Mouse (Mus musculus): ENCODE results near the gene Ccdc22. TPM values are rescaled to one million over a fixed set of nuclear protein-coding genes. Genes with fewer than 3 reads are reported as not detected.

Ccdc22 gene
- polyA plus RNA-seq, 1 experiment from 2014 or later: 32.1 TPM

DNA sequence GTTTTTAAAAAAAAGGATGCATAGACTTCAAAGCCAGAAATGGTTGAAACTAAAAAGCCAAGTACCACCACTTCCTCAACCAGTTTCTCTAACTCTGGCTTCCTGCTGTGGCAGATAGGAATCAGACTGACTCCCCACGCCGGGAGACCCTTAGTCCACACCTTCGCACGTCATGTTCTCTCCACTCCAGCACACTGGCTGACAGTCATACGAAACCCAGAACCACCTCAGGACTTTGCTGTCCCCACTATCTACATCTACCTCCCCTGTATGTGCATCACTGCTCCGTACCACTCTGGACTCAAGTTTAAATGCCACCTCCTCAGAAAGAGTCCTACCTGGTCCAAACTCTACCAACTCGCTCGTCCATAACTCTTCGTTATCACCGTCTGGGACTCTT is 32.9 kb downstream of the Ccdc22 start:
- H3K4me1 ChIP-seq: peaks cover 19% of the 10 kb centered on the region
- peak overlapping the region; percentile 60; the same call in 1 of the 2 replicates for H3K4me3 ChIP-seq
- no peak overlapping the region for H3K27ac ChIP-seq
- H3K4me2 ChIP-seq: peak overlapping the region; percentile 71
- no peak for ATAC-seq (ENCODE audit: borderline replicate concordance, extremely low read depth, low FRiP score, low TSS enrichment)
- 66% methylated on average over 10 of the region's 10 CpGs for WGBS
- no peaks in the 10 kb centered on the region for H3K9me3 ChIP-seq
- no peaks in the 10 kb centered on the region for H3K27me3 ChIP-seq
- H3K36me3 ChIP-seq: no peaks in the 10 kb centered on the region
- no peak overlapping the region for H3K9ac ChIP-seq

DNA sequence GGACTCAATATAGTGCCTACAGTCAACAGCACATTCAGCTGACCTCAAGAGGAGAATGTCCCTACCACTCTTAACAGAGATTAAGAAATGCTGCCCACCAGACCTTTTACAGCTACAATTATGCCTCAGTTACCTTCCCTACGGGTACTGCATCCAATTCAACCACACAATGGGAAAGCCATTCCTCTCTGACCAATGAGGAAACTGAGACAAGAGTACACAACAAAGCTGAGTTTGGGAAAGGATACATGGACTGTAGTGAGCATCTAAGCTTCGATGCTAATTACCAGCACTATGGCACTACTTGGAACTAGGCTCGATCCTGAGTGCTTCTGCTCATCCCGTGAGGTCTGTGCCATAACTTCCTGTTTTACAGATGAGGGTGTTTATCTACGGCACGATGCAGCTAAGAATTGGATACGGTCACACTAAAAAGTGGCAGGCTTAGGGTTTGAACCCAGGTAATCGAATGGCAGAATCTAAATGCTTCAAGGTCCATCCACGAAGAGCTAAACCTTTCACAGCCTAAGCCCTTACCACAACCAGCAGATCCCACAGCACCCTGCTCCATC is 33.7 kb downstream of the Ccdc22 start:
- peak overlapping the region; percentile 71; the same call in 1 of the 2 replicates for H3K4me2 ChIP-seq
- H3K9me3 ChIP-seq: no peaks in the 10 kb centered on the region
- H3K9ac ChIP-seq: no peak overlapping the region
- no peaks in the 10 kb centered on the region for H3K27me3 ChIP-seq
- H3K4me1 ChIP-seq: peaks cover 19% of the 10 kb centered on the region
- no peak overlapping the region for H3K4me3 ChIP-seq
- 85% methylated on average over 9 of the region's 9 CpGs for WGBS
- H3K36me3 ChIP-seq: no peaks in the 10 kb centered on the region
- ATAC-seq (ENCODE audit: borderline replicate concordance, extremely low read depth, low FRiP score, low TSS enrichment): no peak
- H3K27ac ChIP-seq: no peak overlapping the region

DNA sequence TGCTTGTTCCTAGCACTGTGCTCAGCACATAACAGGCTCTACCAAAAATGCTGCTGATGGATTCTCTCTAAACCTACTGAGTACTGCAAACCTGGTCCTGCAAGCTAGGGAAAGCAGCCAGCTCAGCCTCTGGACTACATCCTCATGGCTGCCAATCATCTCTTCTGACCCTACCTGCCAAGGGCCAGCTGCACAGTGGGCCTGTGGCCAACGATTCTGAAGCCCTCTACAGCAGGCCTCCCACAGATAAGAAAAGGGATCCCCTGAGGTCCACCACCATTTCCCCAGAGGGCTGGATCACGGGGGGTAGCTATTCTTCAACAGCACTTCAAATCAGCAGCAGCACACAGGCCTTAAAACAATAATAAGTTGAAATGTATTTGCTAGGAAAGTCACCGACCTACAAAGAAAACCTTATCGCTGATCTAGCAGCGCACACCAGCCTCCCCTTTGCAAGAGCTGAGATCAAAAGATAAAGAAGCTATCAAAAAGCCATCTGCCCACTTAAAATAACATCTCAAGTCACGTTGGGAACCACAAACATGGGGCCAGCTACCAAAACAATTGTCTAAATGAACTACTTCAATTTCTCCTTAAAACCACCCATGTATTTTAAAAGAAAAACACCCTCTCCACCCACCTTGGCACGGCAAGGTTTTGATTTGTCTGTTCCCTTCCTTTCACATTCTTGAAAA is 34.7 kb downstream of the Ccdc22 start:
- no peak for ATAC-seq (ENCODE audit: borderline replicate concordance, extremely low read depth, low FRiP score, low TSS enrichment)
- no peak overlapping the region for H3K9ac ChIP-seq
- no peak overlapping the region for H3K27ac ChIP-seq
- WGBS: 45% methylated on average over 7 of the region's 7 CpGs
- H3K4me2 ChIP-seq: no peak overlapping the region
- no peaks in the 10 kb centered on the region for H3K36me3 ChIP-seq
- H3K4me1 ChIP-seq: peaks cover 19% of the 10 kb centered on the region
- no peak overlapping the region for H3K4me3 ChIP-seq
- H3K9me3 ChIP-seq: no peaks in the 10 kb centered on the region
- no peaks in the 10 kb centered on the region for H3K27me3 ChIP-seq

DNA sequence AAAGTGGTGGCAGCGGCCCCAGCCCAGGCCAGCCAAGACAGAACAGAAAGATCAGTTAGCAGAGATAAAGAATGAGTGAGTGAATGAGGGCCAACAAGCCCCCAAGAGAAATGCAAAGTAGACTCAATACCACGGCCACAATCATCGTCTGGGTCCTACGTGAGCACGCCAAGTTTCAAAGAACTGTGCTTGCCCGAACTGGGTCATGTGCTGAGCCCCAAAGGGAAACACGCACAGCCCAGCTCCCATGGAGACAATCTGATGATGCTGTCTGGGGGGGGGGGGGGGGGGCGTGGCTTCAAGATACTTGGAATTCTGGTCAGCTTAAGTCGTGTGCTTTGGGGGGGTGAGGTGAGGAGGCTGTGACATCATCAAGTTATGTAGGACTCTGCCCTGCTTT is 37.8 kb downstream of the Ccdc22 start:
- H3K9me3 ChIP-seq: no peaks in the 10 kb centered on the region
- H3K4me3 ChIP-seq: no peak overlapping the region
- peaks cover 11% of the 10 kb centered on the region; the same call in 1 of the 2 replicates for H3K4me1 ChIP-seq
- H3K36me3 ChIP-seq: no peaks in the 10 kb centered on the region
- H3K27me3 ChIP-seq: no peaks in the 10 kb centered on the region
- no peak overlapping the region for H3K27ac ChIP-seq
- H3K4me2 ChIP-seq: no peak overlapping the region
- ATAC-seq (ENCODE audit: borderline replicate concordance, extremely low read depth, low FRiP score, low TSS enrichment): no peak
- no peak overlapping the region for H3K9ac ChIP-seq
- 65% methylated on average over 9 of the region's 9 CpGs for WGBS

DNA sequence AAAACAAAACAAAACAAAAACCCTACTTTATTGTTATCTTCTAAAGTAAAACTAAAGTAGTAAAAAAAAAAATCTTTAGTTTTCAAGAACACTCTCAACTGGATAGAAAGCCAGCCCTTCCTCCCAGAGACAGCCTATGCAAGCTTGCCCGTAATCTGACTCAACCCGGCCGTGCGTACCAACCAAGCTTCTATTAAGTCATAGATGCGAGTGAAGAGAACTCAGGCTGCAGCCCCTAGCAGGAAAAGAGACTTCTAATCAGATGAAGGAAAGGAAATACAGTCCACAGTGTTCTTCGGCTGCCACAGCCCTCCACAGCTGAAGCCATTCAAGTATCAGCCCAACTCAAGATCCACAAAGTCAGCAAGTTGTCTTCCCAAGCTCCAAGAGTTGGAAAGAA is 39.0 kb downstream of the Ccdc22 start:
- Histone ChIP-seq H3K27me3 (no peaks in the 10 kb centered on the region), H3K27ac (no peak overlapping the region), H3K4me2 (no peak overlapping the region), H3K4me1 (0 out of 2 replicates have a peak, but pooled peaks cover 3% of the 10 kb centered on the region), H3K9ac (no peak overlapping the region), H3K36me3 (no peaks in the 10 kb centered on the region), H3K9me3 (no peaks in the 10 kb centered on the region), H3K4me3 (no peak overlapping the region)
- ATAC-seq (ENCODE audit: borderline replicate concordance, extremely low read depth, low FRiP score, low TSS enrichment): no peak
- WGBS: 80% methylated on average over 6 of the region's 6 CpGs

DNA sequence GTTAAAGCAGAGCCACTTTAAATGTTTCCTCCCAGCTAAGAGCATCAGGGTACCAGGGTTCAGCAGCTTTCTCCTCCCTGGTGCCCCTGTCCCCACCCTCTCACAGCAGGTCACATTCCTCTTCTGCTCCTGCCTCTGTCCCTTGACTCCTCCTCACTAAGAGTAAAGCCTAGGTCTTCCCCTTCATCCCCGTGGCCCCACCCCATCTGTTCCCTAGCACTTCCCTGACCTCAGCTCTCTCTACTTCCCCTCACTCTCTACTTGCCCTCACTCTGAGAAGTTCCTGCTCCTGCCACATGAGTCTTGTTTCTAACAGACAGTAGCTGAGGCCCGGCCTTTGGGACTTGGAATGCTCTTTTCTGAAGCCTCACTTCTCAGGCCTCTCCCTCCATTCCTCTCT is 42.2 kb downstream of the Ccdc22 start:
- no peak for ATAC-seq (ENCODE audit: borderline replicate concordance, extremely low read depth, low FRiP score, low TSS enrichment)
- 19% methylated on average over 2 of the region's 2 CpGs for WGBS
- H3K27ac ChIP-seq: no peak overlapping the region
- no peaks in the 10 kb centered on the region for H3K27me3 ChIP-seq
- H3K9me3 ChIP-seq: no peaks in the 10 kb centered on the region
- H3K4me2 ChIP-seq: no peak overlapping the region
- H3K4me1 ChIP-seq: no peaks in the 10 kb centered on the region
- H3K9ac ChIP-seq: no peak overlapping the region
- H3K36me3 ChIP-seq: no peaks in the 10 kb centered on the region
- H3K4me3 ChIP-seq: no peak overlapping the region

DNA sequence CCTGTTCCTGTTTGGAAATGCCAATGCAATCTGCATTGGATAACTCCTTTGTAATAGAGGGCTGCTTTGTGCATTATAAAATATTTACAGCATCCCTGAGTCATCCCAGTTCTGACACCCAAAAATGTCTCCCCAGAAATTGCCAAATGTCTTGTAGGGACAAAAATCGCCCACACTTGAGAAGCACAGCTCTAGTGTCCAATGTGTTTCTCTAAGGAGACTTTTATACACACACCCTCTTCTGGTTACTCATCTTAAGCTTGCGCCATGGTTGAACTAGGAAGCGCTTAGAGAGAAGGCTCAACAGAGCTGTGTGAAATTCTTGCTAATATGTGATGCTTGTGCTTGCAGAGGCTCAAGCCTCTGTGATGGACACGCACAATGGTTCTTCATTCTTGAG is 51.8 kb downstream of the Ccdc22 start:
- no peak for ATAC-seq (ENCODE audit: borderline replicate concordance, extremely low read depth, low FRiP score, low TSS enrichment)
- 90% methylated on average over 4 of the region's 4 CpGs for WGBS
- H3K4me3 ChIP-seq: no peak overlapping the region
- H3K9ac ChIP-seq: no peak overlapping the region
- H3K4me1 ChIP-seq: no peaks in the 10 kb centered on the region
- H3K27ac ChIP-seq: no peak overlapping the region
- H3K36me3 ChIP-seq: no peaks in the 10 kb centered on the region
- H3K9me3 ChIP-seq: no peaks in the 10 kb centered on the region
- no peaks in the 10 kb centered on the region for H3K27me3 ChIP-seq
- H3K4me2 ChIP-seq: no peak overlapping the region

Other genes with a start within 250 kb of the Ccdc22 start
- gene Usp27x, start 229.7 kb downstream of the Ccdc22 start, polyA plus RNA-seq (2015; fragmentation: Nextera tagmentation; extraction: Ambion mirVana): 0.81 and 0.93 TPM in 2 replicates
- 0.05 TPM in 1 of 2 replicates, not detected in the other for gene Foxp3, start 31.9 kb downstream of the Ccdc22 start, polyA plus RNA-seq (2015; fragmentation: Nextera tagmentation; extraction: Ambion mirVana)
- gene Ppp1r3f, start 31.2 kb downstream of the Ccdc22 start, polyA plus RNA-seq (2015; fragmentation: Nextera tagmentation; extraction: Ambion mirVana): 1.9 and 2.2 TPM in 2 replicates
- gene Cacna1f, start 1.6 kb upstream of the Ccdc22 start, polyA plus RNA-seq (2015; fragmentation: Nextera tagmentation; extraction: Ambion mirVana): not detected in 2 replicates
- gene Syp, start 33.0 kb upstream of the Ccdc22 start, polyA plus RNA-seq (2015; fragmentation: Nextera tagmentation; extraction: Ambion mirVana): 1.9 and 3.4 TPM in 2 replicates
- gene Prickle3, start 51.7 kb upstream of the Ccdc22 start, polyA plus RNA-seq (2015; fragmentation: Nextera tagmentation; extraction: Ambion mirVana): 8.5 and 8.8 TPM in 2 replicates
- 186 and 191 TPM in 2 replicates for gene Plp2, start 65.9 kb upstream of the Ccdc22 start, polyA plus RNA-seq (2015; fragmentation: Nextera tagmentation; extraction: Ambion mirVana)
- gene Magix, start 75.7 kb upstream of the Ccdc22 start, polyA plus RNA-seq (2015; fragmentation: Nextera tagmentation; extraction: Ambion mirVana): 0.53 and 0.62 TPM in 2 replicates
- 46.9 and 49.1 TPM in 2 replicates for gene Gpkow, start 91.6 kb upstream of the Ccdc22 start, polyA plus RNA-seq (2015; fragmentation: Nextera tagmentation; extraction: Ambion mirVana)
- gene Wdr45, start 108.8 kb upstream of the Ccdc22 start, polyA plus RNA-seq (2015; fragmentation: Nextera tagmentation; extraction: Ambion mirVana): 69.6 and 79.5 TPM in 2 replicates
- gene Gm45208, start 116.7 kb upstream of the Ccdc22 start, polyA plus RNA-seq (2015; fragmentation: Nextera tagmentation; extraction: Ambion mirVana): not detected in 2 replicates
- 58.9 and 60.6 TPM in 2 replicates for gene Praf2, start 122.9 kb upstream of the Ccdc22 start, polyA plus RNA-seq (2015; fragmentation: Nextera tagmentation; extraction: Ambion mirVana)
- 23.5 and 23.6 TPM in 2 replicates for gene Ccdc120, start 145.4 kb upstream of the Ccdc22 start, polyA plus RNA-seq (2015; fragmentation: Nextera tagmentation; extraction: Ambion mirVana)
- gene Tfe3, start 157.0 kb upstream of the Ccdc22 start, polyA plus RNA-seq (2015; fragmentation: Nextera tagmentation; extraction: Ambion mirVana): 29.2 and 30.5 TPM in 2 replicates
- gene Gripap1, start 184.2 kb upstream of the Ccdc22 start, polyA plus RNA-seq (2015; fragmentation: Nextera tagmentation; extraction: Ambion mirVana): 39.7 and 41.7 TPM in 2 replicates
- gene Kcnd1, start 216.8 kb upstream of the Ccdc22 start, polyA plus RNA-seq (2015; fragmentation: Nextera tagmentation; extraction: Ambion mirVana): 1.4 and 1.6 TPM in 2 replicates
- 42.2 and 46.6 TPM in 2 replicates for gene Otud5, start 235.8 kb upstream of the Ccdc22 start, polyA plus RNA-seq (2015; fragmentation: Nextera tagmentation; extraction: Ambion mirVana)